Mouse (Mus musculus) kidney, postnatal 0 days (tissue): ENCODE measurements at regions not wholly inside any gene's neighbourhood (a gene's known extent, or its start where the extent isn't known, plus 50 kb on each side); places are given as distances from the start of the nearest gene placed in this dataset.

Experiments used
- ATAC-seq: fragments of 200-750 bp; cut with Nextera tagmentation; replicated peaks from 2 replicates; pipeline ENCODE4 v1.8.0; 2017; ENCODE audit warnings: low read depth, moderate number of reproducible peaks, moderate TSS enrichment, moderate library complexity; ENCODE audit not compliant: low FRiP score
- DNase-seq: peaks from one replicate; pipeline ENCODE4 v3.0.0-alpha.2; 2016; ENCODE audit warnings: low spot score
- H3K27ac ChIP-seq: fragments of 300-500 bp; sonication (generic); 2 replicates; pipeline ENCODE4 v1.5.1; 2014; ENCODE audit warnings: mild to moderate bottlenecking
- H3K27me3 ChIP-seq: fragments of 300-500 bp; sonication (generic); 2 replicates; pipeline ENCODE4 v1.6.1; 2014; ENCODE audit warnings: low read length, mixed read lengths; ENCODE audit not compliant: insufficient read depth
- H3K36me3 ChIP-seq: fragments of 300-500 bp; sonication (generic); 2 replicates; pipeline ENCODE4 v1.6.1; 2014; ENCODE audit warnings: low read length, mixed read lengths; ENCODE audit not compliant: insufficient read depth
- H3K4me1 ChIP-seq: fragments of 300-500 bp; sonication (generic); replicated peaks from 2 replicates; pipeline ENCODE4 v1.6.1; 2014; ENCODE audit warnings: antibody characterized with exemption, low read length, mixed read lengths; ENCODE audit not compliant: insufficient read depth
- H3K4me2 ChIP-seq: fragments of 300-500 bp; sonication (generic); 2 replicates; pipeline ENCODE4 v1.6.1; 2014; ENCODE audit warnings: mild to moderate bottlenecking, low read length, moderate library complexity, mixed read lengths
- H3K4me3 ChIP-seq: fragments of 300-500 bp; sonication (generic); replicated peaks from 2 replicates; pipeline ENCODE4 v1.5.1; 2014; ENCODE audit warnings: low read depth, low read length
- H3K9ac ChIP-seq: fragments of 300-500 bp; sonication (generic); 2 replicates; pipeline ENCODE4 v1.6.1; 2014; ENCODE audit warnings: low read depth, low read length
- H3K9me3 ChIP-seq: fragments of 300-500 bp; sonication (generic); replicated peaks from 2 replicates; pipeline ENCODE4 v1.6.1; 2016; ENCODE audit warnings: low read length, inconsistent platforms, mixed read lengths
- CTCF ChIP-seq: IDR thresholded peaks from 2 replicates; pipeline ENCODE4 v1.5.1; 2016; ENCODE audit warnings: antibody characterized with exemption, low read depth, mild to moderate bottlenecking, moderate library complexity
- WGBS: fragments of 180-500 bp; shearing (Covaris S2); extraction: QIAGEN DNeasy Blood & Tissue Kit; methylation state at CpG from one replicate; pipeline ENCODE4 v1.1.7; 2014; 5-methylcytosine and 5-hydroxymethylcytosine counted together

DNA sequence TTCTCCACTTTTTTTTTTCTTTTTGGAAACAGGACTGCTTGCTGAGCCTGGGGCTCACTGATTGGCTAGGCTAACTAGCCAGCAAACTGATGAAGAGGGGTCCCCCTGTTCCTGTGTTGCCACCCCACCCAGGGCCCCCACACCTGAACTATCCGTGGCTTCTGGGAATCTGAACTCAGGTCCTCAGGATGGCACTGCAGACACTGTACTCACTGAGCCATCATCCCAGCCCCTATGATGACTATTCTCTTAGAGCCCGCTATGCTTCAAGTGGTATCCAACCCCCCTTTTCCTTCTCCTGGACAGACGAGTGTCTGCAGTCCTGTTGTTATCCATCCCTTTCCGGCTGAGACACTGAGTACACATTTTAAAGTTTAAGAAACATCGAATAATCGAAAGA is 271.9 kb upstream of the Sulf2 start:
- DNase-seq (no peak), ATAC-seq (no peak)
- Histone ChIP-seq H3K9me3 (no peaks in the 10 kb centered on the region), H3K4me1 (no peaks in the 10 kb centered on the region; the same call in 1 of the 2 replicates), H3K36me3 (no peaks in the 10 kb centered on the region), H3K27me3 (no peaks in the 10 kb centered on the region), H3K4me2 (no peak overlapping the region), H3K9ac (no peak overlapping the region), H3K27ac (no peak overlapping the region), H3K4me3 (no peak overlapping the region)
- no peak for TF ChIP-seq CTCF
- 72% methylated on average over 6 of the region's 6 CpGs for WGBS

DNA sequence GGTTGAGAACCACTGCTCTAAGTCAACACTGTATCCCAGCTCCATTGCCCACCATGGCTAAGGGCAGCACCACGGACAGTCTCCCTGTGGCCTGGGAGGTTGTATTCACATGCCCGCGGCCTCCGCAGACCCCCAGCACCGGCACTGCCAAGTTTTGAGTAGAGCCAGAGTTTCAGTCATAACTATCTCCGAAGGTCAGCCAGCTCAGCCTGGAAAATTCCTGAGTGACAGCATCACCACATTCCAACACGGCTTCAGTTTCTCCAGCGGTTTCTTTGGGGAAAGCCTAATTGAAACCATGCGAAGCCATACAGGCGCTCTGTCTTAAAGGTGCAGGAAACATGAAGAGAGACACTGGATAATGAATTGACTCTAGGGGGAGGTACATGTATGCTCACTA is 271.5 kb upstream of the Sulf2 start:
- peak; percentile 11; the same call in 1 of the 2 replicates for TF ChIP-seq CTCF
- Histone ChIP-seq H3K4me3 (no peak overlapping the region), H3K27ac (no peak overlapping the region), H3K9me3 (no peaks in the 10 kb centered on the region), H3K4me1 (no peaks in the 10 kb centered on the region; the same call in 1 of the 2 replicates), H3K9ac (no peak overlapping the region), H3K27me3 (no peaks in the 10 kb centered on the region), H3K4me2 (no peak overlapping the region), H3K36me3 (no peaks in the 10 kb centered on the region)
- ATAC-seq: peak; percentile 40; the same call in 1 of the 2 replicates
- peak; percentile 90 for DNase-seq
- WGBS: 18% methylated on average over 10 of the region's 10 CpGs

DNA sequence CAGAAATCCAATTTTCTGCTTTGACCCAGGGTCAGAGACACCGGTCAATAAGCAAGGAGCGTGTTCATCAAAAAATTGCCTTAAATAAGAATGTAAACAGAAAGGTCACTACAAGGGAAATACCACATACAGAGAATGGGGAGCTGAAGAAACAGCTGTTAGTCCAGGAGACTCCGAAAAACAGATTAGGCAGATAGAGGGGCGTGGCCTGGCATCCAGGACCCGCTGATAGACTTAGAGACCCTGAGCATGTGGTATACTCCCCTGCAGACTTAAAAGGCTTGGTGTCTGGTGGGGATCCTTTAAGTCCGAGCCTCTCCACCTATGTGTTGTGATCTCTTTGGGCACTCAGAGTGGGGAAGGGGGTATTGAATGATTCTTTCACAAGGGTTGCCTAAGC is 271.0 kb upstream of the Sulf2 start:
- no peak overlapping the region for H3K9ac ChIP-seq
- TF ChIP-seq CTCF: no peak
- no peaks in the 10 kb centered on the region; the same call in 1 of the 2 replicates for H3K4me1 ChIP-seq
- no peak overlapping the region for H3K27ac ChIP-seq
- no peaks in the 10 kb centered on the region for H3K27me3 ChIP-seq
- no peaks in the 10 kb centered on the region for H3K36me3 ChIP-seq
- H3K4me3 ChIP-seq: no peak overlapping the region
- peak; percentile 33; the same call in 1 of the 2 replicates for ATAC-seq
- H3K4me2 ChIP-seq: no peak overlapping the region
- H3K9me3 ChIP-seq: no peaks in the 10 kb centered on the region
- peak; percentile 47 for DNase-seq
- 53% methylated on average over 6 of the region's 6 CpGs for WGBS

DNA sequence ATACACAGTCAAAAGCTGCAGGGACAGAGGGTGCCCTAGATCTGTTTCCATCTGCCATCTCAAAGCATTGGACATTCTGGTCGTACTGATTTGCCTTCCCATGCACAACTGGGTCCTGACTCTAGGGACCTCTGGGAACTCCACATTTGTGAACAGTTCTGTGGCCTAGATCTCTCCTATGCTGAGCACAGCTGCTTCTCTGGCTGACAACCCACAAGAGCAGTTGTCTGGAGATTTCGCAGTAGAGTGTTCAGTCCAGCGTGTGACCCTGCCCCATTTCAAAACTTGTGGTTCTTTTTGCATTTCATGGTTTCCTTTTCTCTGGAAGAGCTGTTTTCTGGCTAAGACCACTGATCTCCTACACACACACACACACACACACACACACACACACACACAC is 269.7 kb upstream of the Sulf2 start:
- H3K36me3 ChIP-seq: no peaks in the 10 kb centered on the region
- H3K27ac ChIP-seq: no peak overlapping the region
- no peak for TF ChIP-seq CTCF
- no peaks in the 10 kb centered on the region for H3K9me3 ChIP-seq
- H3K4me3 ChIP-seq: no peak overlapping the region
- no peak overlapping the region for H3K9ac ChIP-seq
- no peak overlapping the region for H3K4me2 ChIP-seq
- 81% methylated on average over 3 of the region's 3 CpGs for WGBS
- no peaks in the 10 kb centered on the region; the same call in 1 of the 2 replicates for H3K4me1 ChIP-seq
- H3K27me3 ChIP-seq: no peaks in the 10 kb centered on the region
- ATAC-seq: no peak
- no peak for DNase-seq

DNA sequence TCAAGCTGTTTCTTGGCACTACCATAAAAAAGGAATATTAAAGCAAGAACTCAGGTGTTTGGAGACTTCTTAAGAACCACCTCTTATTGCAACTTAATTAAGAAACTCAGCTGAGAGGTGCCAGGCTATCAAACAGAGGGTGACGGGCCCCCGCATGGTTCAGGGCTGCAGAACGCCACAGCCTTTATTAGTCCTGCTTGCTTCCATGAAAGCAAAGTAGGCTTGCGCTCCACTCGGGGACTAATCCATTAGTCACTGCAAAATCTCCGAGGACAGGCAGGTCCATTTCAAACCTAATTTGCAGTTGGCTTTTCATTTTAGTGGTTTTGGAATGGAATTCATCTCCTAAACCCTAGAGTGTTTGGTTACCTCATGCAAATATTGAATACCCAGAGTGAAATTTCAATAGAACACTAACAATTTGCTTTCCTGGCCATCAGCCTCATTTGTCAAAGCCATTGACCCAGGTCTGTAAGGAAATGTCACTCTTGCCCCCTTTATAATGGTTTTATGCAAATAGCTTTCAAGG is 267.7 kb upstream of the Sulf2 start:
- Histone ChIP-seq H3K27ac (no peak overlapping the region), H3K27me3 (no peaks in the 10 kb centered on the region), H3K9ac (no peak overlapping the region), H3K4me2 (no peak overlapping the region), H3K4me3 (no peak overlapping the region), H3K36me3 (no peaks in the 10 kb centered on the region), H3K4me1 (no peaks in the 10 kb centered on the region; the same call in 1 of the 2 replicates), H3K9me3 (no peaks in the 10 kb centered on the region)
- 82% methylated on average over 6 of the region's 6 CpGs for WGBS
- no peak for ATAC-seq
- no peak for DNase-seq
- TF ChIP-seq CTCF: no peak

DNA sequence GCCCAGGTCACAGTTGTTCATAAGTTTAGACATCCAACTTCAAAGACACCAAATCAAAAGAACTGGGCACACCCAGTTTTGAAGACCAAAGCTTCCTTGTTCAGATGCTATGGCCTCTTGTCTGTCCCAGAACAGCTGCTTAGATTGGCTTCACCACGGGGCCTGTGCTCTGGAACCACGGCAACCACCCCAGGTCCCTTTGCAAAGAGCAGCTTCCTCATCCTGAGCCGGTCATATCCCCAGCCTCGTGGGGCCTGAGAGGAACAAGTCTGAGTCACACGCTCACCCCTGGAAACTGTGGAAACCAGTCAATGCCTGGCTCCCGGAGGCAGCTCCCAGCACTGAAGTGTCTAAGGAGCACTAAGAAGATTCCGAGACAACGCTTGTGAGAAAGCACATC is 264.8 kb upstream of the Sulf2 start:
- H3K9ac ChIP-seq: no peak overlapping the region
- WGBS: 66% methylated on average over 8 of the region's 8 CpGs
- no peak overlapping the region for H3K4me3 ChIP-seq
- H3K4me1 ChIP-seq: 0 out of 2 replicates have a peak, but pooled peaks cover 1% of the 10 kb centered on the region
- H3K36me3 ChIP-seq: no peaks in the 10 kb centered on the region
- H3K27ac ChIP-seq: no peak overlapping the region
- no peaks in the 10 kb centered on the region for H3K9me3 ChIP-seq
- no peak for TF ChIP-seq CTCF
- H3K4me2 ChIP-seq: no peak overlapping the region
- no peaks in the 10 kb centered on the region for H3K27me3 ChIP-seq
- ATAC-seq (no peak), DNase-seq (no peak)

DNA sequence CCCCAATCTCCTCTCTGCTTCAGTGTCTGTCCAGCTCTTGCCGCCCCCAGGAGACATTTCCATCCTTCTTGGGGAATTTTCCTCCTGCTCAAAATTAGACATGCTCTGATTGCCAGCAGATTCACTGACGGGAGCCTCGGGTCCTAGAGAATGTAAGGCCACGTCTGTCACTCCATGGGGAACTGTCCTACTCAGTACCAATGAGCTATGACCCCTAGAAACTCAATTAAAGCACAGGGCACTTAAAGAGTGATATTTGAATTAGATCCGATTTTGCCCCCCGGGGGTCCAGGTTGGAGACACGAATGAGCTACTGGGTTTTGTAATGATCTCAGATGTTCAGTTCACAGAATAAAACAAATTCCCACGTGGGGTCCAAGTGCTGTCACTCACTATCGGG is 263.8 kb upstream of the Sulf2 start:
- no peak overlapping the region for H3K4me3 ChIP-seq
- H3K27me3 ChIP-seq: no peaks in the 10 kb centered on the region
- ATAC-seq (no peak), DNase-seq (no peak)
- H3K4me2 ChIP-seq: no peak overlapping the region
- H3K9ac ChIP-seq: no peak overlapping the region
- TF ChIP-seq CTCF: no peak
- no peaks in the 10 kb centered on the region for H3K9me3 ChIP-seq
- 0 out of 2 replicates have a peak, but pooled peaks cover 4% of the 10 kb centered on the region for H3K4me1 ChIP-seq
- H3K36me3 ChIP-seq: no peaks in the 10 kb centered on the region
- no peak overlapping the region for H3K27ac ChIP-seq
- WGBS: 75% methylated on average over 9 of the region's 9 CpGs
